Mouse (Mus musculus) megakaryocyte, embryonic 14.5 days (primary cell): ENCODE results near the gene Rabgap1.

Experiments used
- FLI1 ChIP-seq: IDR thresholded peaks from 2 replicates; pipeline ENCODE4 v1.6.1; 2012; ENCODE audit warnings: low read length, inconsistent platforms, mixed read lengths
- GATA1 ChIP-seq: IDR thresholded peaks from 3 replicates; pipeline ENCODE4 v1.6.1; 2012; ENCODE audit warnings: mixed read lengths, low read length, inconsistent platforms, borderline replicate concordance

GRCm38 (mm10) chr2:37569888-37570287 lies 126.8 kb downstream of the Rabgap1 start:
- TF ChIP-seq GATA1 (no peak), FLI1 (no peak)
